Mouse (Mus musculus): Measurements from ENCODE around the gene Cd59b. TPM values are rescaled to one million over a fixed set of nuclear protein-coding genes. Genes with fewer than 3 reads are reported as not detected.
"Not testable (repeated sequence)": the region's sequence is repeated elsewhere in the genome, so short reads cannot be mapped to it uniquely, and the experiment has no call there.

The Cd59b gene
- polyA plus RNA-seq, 1 experiment from 2014 or later: 5.3 TPM

- WGBS: no CpG with 5 or more reads among the region's 1 CpGs
- not testable (repeated sequence) for H3K27me3 ChIP-seq (replicated peaks; ENCODE audit: control insufficient read depth, insufficient read depth, low read length)
These were observed 11.9 kb downstream of the Cd59b start for GRCm38 (mm10) chr2:104081436-104082050.

GRCm38 (mm10) chr2:104082474-104082873 is 12.8 kb downstream of the Cd59b start:
- Histone ChIP-seq H3K4me2 (ENCODE audit: low read depth, low read length) (no peak overlapping the region), H3K9me3 (ENCODE audit: control insufficient read depth, low read length) (no peaks in the 10 kb centered on the region), H3K27ac (replicated peaks; ENCODE audit: low read depth, low read length) (no peak overlapping the region), H3K4me1 (ENCODE audit: control insufficient read depth, insufficient read depth, low read length) (no peaks in the 10 kb centered on the region), H3K27me3 (replicated peaks; ENCODE audit: control insufficient read depth, insufficient read depth, low read length) (no peaks in the 10 kb centered on the region), H3K4me3 (ENCODE audit: low read depth, low read length) (no peak overlapping the region), H3K36me3 (ENCODE audit: control insufficient read depth, insufficient read depth, low read length) (no peaks in the 10 kb centered on the region), H3K9ac (ENCODE audit: low read depth, low read length) (no peak overlapping the region)
- ATAC-seq (ENCODE audit: low read depth): no peak
- no peak for DNase-seq (ENCODE audit: low spot score)

More at GRCm38 (mm10) chr2:104081436-104082050, 11.9 kb downstream of the Cd59b start:
- H3K27ac ChIP-seq (replicated peaks; ENCODE audit: low read depth, low read length); H3K4me2 ChIP-seq (ENCODE audit: low read depth, low read length); H3K4me3 ChIP-seq (ENCODE audit: low read depth, low read length); H3K9me3 ChIP-seq (ENCODE audit: control insufficient read depth, low read length); H3K9ac ChIP-seq (ENCODE audit: low read depth, low read length); H3K36me3 ChIP-seq (ENCODE audit: control insufficient read depth, insufficient read depth, low read length); H3K4me1 ChIP-seq (ENCODE audit: control insufficient read depth, insufficient read depth, low read length); ATAC-seq (ENCODE audit: low read depth); DNase-seq (ENCODE audit: low spot score): not testable (repeated sequence)

GRCm38 (mm10) chr2:104084027-104084426 is 14.4 kb downstream of the Cd59b start:
- not testable (repeated sequence) for H3K4me3 ChIP-seq (ENCODE audit: low read depth, low read length); DNase-seq (ENCODE audit: low spot score); H3K4me1 ChIP-seq (ENCODE audit: control insufficient read depth, insufficient read depth, low read length); H3K27ac ChIP-seq (replicated peaks; ENCODE audit: low read depth, low read length); H3K9me3 ChIP-seq (ENCODE audit: control insufficient read depth, low read length); H3K9ac ChIP-seq (ENCODE audit: low read depth, low read length); H3K36me3 ChIP-seq (ENCODE audit: control insufficient read depth, insufficient read depth, low read length); ATAC-seq (ENCODE audit: low read depth); H3K4me2 ChIP-seq (ENCODE audit: low read depth, low read length); H3K27me3 ChIP-seq (replicated peaks; ENCODE audit: control insufficient read depth, insufficient read depth, low read length)

- H3K9ac ChIP-seq (ENCODE audit: low read depth, low read length); DNase-seq (ENCODE audit: low spot score); H3K27me3 ChIP-seq (replicated peaks; ENCODE audit: control insufficient read depth, insufficient read depth, low read length); H3K36me3 ChIP-seq (ENCODE audit: control insufficient read depth, insufficient read depth, low read length); H3K4me2 ChIP-seq (ENCODE audit: low read depth, low read length); H3K4me1 ChIP-seq (ENCODE audit: control insufficient read depth, insufficient read depth, low read length); H3K27ac ChIP-seq (replicated peaks; ENCODE audit: low read depth, low read length); ATAC-seq (ENCODE audit: low read depth); H3K9me3 ChIP-seq (ENCODE audit: control insufficient read depth, low read length); H3K4me3 ChIP-seq (ENCODE audit: low read depth, low read length): not testable (repeated sequence)
- WGBS: 100% methylated on average over 1 of the region's 1 CpGs
These were observed 17.9 kb downstream of the Cd59b start for GRCm38 (mm10) chr2:104087562-104087961.

- 78% methylated on average over 2 of the region's 2 CpGs for WGBS
- DNase-seq (ENCODE audit: low spot score): no peak
These were observed 23.7 kb downstream of the Cd59b start for GRCm38 (mm10) chr2:104093305-104093704.

GRCm38 (mm10) chr2:104095741-104096213 is 26.1 kb downstream of the Cd59b start, which contains the start of gene Cd59a:
TSS of gene Cd59a (plus strand) at chr2:104095801.
- no peaks in the 10 kb centered on the region for H3K27me3 ChIP-seq (replicated peaks; ENCODE audit: control insufficient read depth, insufficient read depth, low read length)
- ATAC-seq (ENCODE audit: low read depth) (peak; percentile 92), DNase-seq (ENCODE audit: low spot score) (peak; percentile 91)
- peak within 1 kb of the TSS; percentile 54 for H3K27ac ChIP-seq (replicated peaks; ENCODE audit: low read depth, low read length)
- H3K4me3 ChIP-seq (ENCODE audit: low read depth, low read length): peak within 1 kb of the TSS; percentile 47
- 3% methylated on average over 15 of the region's 15 CpGs for WGBS
- peak within 1 kb of the TSS; percentile 70 for H3K4me2 ChIP-seq (ENCODE audit: low read depth, low read length)
- peak within 1 kb of the TSS; percentile 55 for H3K9ac ChIP-seq (ENCODE audit: low read depth, low read length)
- no peaks in the 10 kb centered on the region for H3K4me1 ChIP-seq (ENCODE audit: control insufficient read depth, insufficient read depth, low read length)
- H3K9me3 ChIP-seq (ENCODE audit: control insufficient read depth, low read length): no peaks in the 10 kb centered on the region
- H3K36me3 ChIP-seq (ENCODE audit: control insufficient read depth, insufficient read depth, low read length): no peaks in the 10 kb centered on the region

More at GRCm38 (mm10) chr2:104093305-104093704, 23.7 kb downstream of the Cd59b start:
- no peak overlapping the region for H3K9ac ChIP-seq (ENCODE audit: low read depth, low read length)
- H3K27me3 ChIP-seq (replicated peaks; ENCODE audit: control insufficient read depth, insufficient read depth, low read length): no peaks in the 10 kb centered on the region
- H3K9me3 ChIP-seq (ENCODE audit: control insufficient read depth, low read length): no peaks in the 10 kb centered on the region
- H3K4me1 ChIP-seq (ENCODE audit: control insufficient read depth, insufficient read depth, low read length): no peaks in the 10 kb centered on the region
- no peaks in the 10 kb centered on the region for H3K36me3 ChIP-seq (ENCODE audit: control insufficient read depth, insufficient read depth, low read length)
- H3K27ac ChIP-seq (replicated peaks; ENCODE audit: low read depth, low read length): no peak overlapping the region
- no peak overlapping the region for H3K4me2 ChIP-seq (ENCODE audit: low read depth, low read length)
- no peak for ATAC-seq (ENCODE audit: low read depth)
- H3K4me3 ChIP-seq (ENCODE audit: low read depth, low read length): no peak overlapping the region

GRCm38 (mm10) chr2:104096256-104096655 is 26.6 kb downstream of the Cd59b start:
- WGBS: 39% methylated on average over 10 of the region's 10 CpGs
- DNase-seq (ENCODE audit: low spot score) (no peak), ATAC-seq (ENCODE audit: low read depth) (no peak)
- Histone ChIP-seq H3K4me3 (ENCODE audit: low read depth, low read length) (peak overlapping the region; percentile 47), H3K4me1 (ENCODE audit: control insufficient read depth, insufficient read depth, low read length) (no peaks in the 10 kb centered on the region), H3K36me3 (ENCODE audit: control insufficient read depth, insufficient read depth, low read length) (no peaks in the 10 kb centered on the region), H3K4me2 (ENCODE audit: low read depth, low read length) (peak overlapping the region; percentile 70), H3K9me3 (ENCODE audit: control insufficient read depth, low read length) (no peaks in the 10 kb centered on the region), H3K9ac (ENCODE audit: low read depth, low read length) (peak overlapping the region; percentile 55), H3K27me3 (replicated peaks; ENCODE audit: control insufficient read depth, insufficient read depth, low read length) (no peaks in the 10 kb centered on the region), H3K27ac (replicated peaks; ENCODE audit: low read depth, low read length) (peak overlapping the region; percentile 54)

- H3K9ac ChIP-seq (ENCODE audit: low read depth, low read length); H3K36me3 ChIP-seq (ENCODE audit: control insufficient read depth, insufficient read depth, low read length); H3K9me3 ChIP-seq (ENCODE audit: control insufficient read depth, low read length); H3K27me3 ChIP-seq (replicated peaks; ENCODE audit: control insufficient read depth, insufficient read depth, low read length); H3K4me2 ChIP-seq (ENCODE audit: low read depth, low read length); H3K4me1 ChIP-seq (ENCODE audit: control insufficient read depth, insufficient read depth, low read length); DNase-seq (ENCODE audit: low spot score); H3K4me3 ChIP-seq (ENCODE audit: low read depth, low read length); H3K27ac ChIP-seq (replicated peaks; ENCODE audit: low read depth, low read length): not testable (repeated sequence)
- WGBS: 80% methylated on average over 1 of the region's 1 CpGs
- 0 out of 2 replicates have a peak, but pooled peaks have one; percentile 16 for ATAC-seq (ENCODE audit: low read depth)
These were observed 27.1 kb downstream of the Cd59b start for GRCm38 (mm10) chr2:104096796-104097195.

- H3K4me1 ChIP-seq (ENCODE audit: control insufficient read depth, insufficient read depth, low read length); ATAC-seq (ENCODE audit: low read depth); H3K36me3 ChIP-seq (ENCODE audit: control insufficient read depth, insufficient read depth, low read length); H3K9ac ChIP-seq (ENCODE audit: low read depth, low read length); H3K27me3 ChIP-seq (replicated peaks; ENCODE audit: control insufficient read depth, insufficient read depth, low read length); H3K4me3 ChIP-seq (ENCODE audit: low read depth, low read length); DNase-seq (ENCODE audit: low spot score); H3K27ac ChIP-seq (replicated peaks; ENCODE audit: low read depth, low read length); H3K4me2 ChIP-seq (ENCODE audit: low read depth, low read length); H3K9me3 ChIP-seq (ENCODE audit: control insufficient read depth, low read length): not testable (repeated sequence)
- WGBS: 98% methylated on average over 4 of the region's 4 CpGs
These were observed 27.7 kb downstream of the Cd59b start for GRCm38 (mm10) chr2:104097396-104097795.

Data from embryonic facial prominence, embryonic 14.5 days (tissue).